Mouse (Mus musculus) heart, embryonic 15.5 days (tissue): Measurements from ENCODE around the gene Ccdc141. TPM values are rescaled to one million over a fixed set of nuclear protein-coding genes. Genes with fewer than 3 reads are reported as not detected.
A peak's percentile ranks its signal among the peaks of the same experiment; 100 is the strongest.

Experiments
- ATAC-seq: fragments of 200-750 bp; cut with Nextera tagmentation; replicated peaks from 2 replicates; pipeline ENCODE4 v1.8.0; 2017; ENCODE audit warnings: low read depth, moderate TSS enrichment; ENCODE audit not compliant: insufficient number of reproducible peaks, insufficient read depth, low FRiP score
- H3K27ac ChIP-seq: fragments of 300-500 bp; sonication (generic); 2 replicates; pipeline ENCODE4 v1.5.1; 2015; ENCODE audit warnings: mild to moderate bottlenecking, inconsistent platforms
- H3K27me3 ChIP-seq: fragments of 300-500 bp; sonication (generic); 2 replicates; pipeline ENCODE4 v1.6.1; 2015; ENCODE audit warnings: inconsistent platforms
- H3K36me3 ChIP-seq: fragments of 300-500 bp; sonication (generic); 2 replicates; pipeline ENCODE4 v1.6.1; 2015; ENCODE audit warnings: mild to moderate bottlenecking, inconsistent platforms
- H3K4me1 ChIP-seq: fragments of 300-500 bp; sonication (generic); replicated peaks from 2 replicates; pipeline ENCODE4 v1.6.1; 2015; ENCODE audit warnings: inconsistent platforms
- H3K4me2 ChIP-seq: fragments of 300-500 bp; sonication (generic); 2 replicates; pipeline ENCODE4 v1.6.1; 2015; ENCODE audit warnings: inconsistent platforms, mild to moderate bottlenecking, moderate library complexity
- H3K4me3 ChIP-seq: fragments of 300-500 bp; sonication (generic); 2 replicates; pipeline ENCODE4 v1.5.1; 2015; ENCODE audit warnings: mild to moderate bottlenecking, inconsistent platforms
- H3K9ac ChIP-seq: fragments of 300-500 bp; sonication (generic); 2 replicates; pipeline ENCODE4 v1.6.1; 2015; ENCODE audit warnings: mild to moderate bottlenecking, inconsistent platforms
- H3K9me3 ChIP-seq: fragments of 300-500 bp; sonication (generic); replicated peaks from 2 replicates; pipeline ENCODE4 v1.6.1; 2016; ENCODE audit warnings: inconsistent platforms
- WGBS: fragments of 180-500 bp; shearing (Covaris S2); methylation state at CpG from one replicate; pipeline ENCODE4 v1.1.7; 2015; ENCODE audit warnings: mixed read lengths; 5-methylcytosine and 5-hydroxymethylcytosine counted together
- polyA plus RNA-seq: library from polyadenylated mRNA; unstranded; fragments of >200 nt; fragmentation: Nextera tagmentation; extraction: Ambion mirVana; gene quantifications from 2 replicates; pipeline ENCODE4 v1.2.1, GENCODE M21; 2015

Gene Ccdc141
- polyA plus RNA-seq, 1 experiment from 2014 or later, result 175 TPM

GRCm38 (mm10) chr2:77133407-77133806 lies 37.0 kb downstream of the Ccdc141 start:
- Histone ChIP-seq H3K27me3 (no peaks in the 10 kb centered on the region), H3K36me3 (0 out of 2 replicates have a peak, but pooled peaks cover 4% of the 10 kb centered on the region), H3K9me3 (no peaks in the 10 kb centered on the region), H3K27ac (no peak overlapping the region), H3K4me1 (peaks cover 38% of the 10 kb centered on the region), H3K4me3 (no peak overlapping the region), H3K4me2 (no peak overlapping the region), H3K9ac (no peak overlapping the region)
- ATAC-seq, result no peak
- 88% methylated on average over 1 of the region's 1 CpGs for WGBS

DNA sequence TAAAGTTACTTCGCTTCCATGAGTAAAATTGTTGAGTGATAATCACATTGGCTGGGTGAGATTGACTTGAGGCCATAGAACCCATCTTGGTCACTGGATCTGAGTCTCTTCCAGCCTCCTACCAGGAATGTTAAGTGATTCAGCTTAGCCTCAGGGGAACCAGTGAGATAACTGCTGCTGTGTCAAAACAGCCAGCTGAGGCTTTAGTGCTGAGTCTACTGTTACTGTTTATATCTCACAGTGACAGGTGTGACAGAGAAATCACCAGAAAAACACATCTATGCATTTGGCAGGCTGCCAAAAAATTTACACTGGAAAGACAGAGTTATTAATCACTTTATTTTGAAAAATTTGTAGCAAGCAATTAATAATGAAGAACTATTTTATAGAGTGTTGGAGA lies 43.5 kb downstream of the Ccdc141 start:
- Histone ChIP-seq H3K27ac (peak overlapping the region; percentile 67), H3K27me3 (no peaks in the 10 kb centered on the region), H3K9ac (no peak overlapping the region), H3K4me1 (peaks cover 23% of the 10 kb centered on the region), H3K4me2 (no peak overlapping the region), H3K9me3 (no peaks in the 10 kb centered on the region), H3K4me3 (no peak overlapping the region), H3K36me3 (peaks cover 12% of the 10 kb centered on the region; the same call in 1 of the 2 replicates)
- ATAC-seq, result peak; percentile 81
- 37% methylated on average over 1 of the region's 1 CpGs for WGBS

- Histone ChIP-seq H3K4me3 (no peak overlapping the region), H3K27me3 (no peaks in the 10 kb centered on the region), H3K9ac (no peak overlapping the region), H3K36me3 (peaks cover 14% of the 10 kb centered on the region; the same call in 1 of the 2 replicates), H3K4me1 (peaks cover 13% of the 10 kb centered on the region), H3K9me3 (no peaks in the 10 kb centered on the region), H3K4me2 (no peak overlapping the region), H3K27ac (peak overlapping the region; percentile 12; the same call in 1 of the 2 replicates)
- WGBS, result 49% methylated on average over 6 of the region's 6 CpGs
- ATAC-seq, result no peak
Observed at GRCm38 (mm10) chr2:77118102-77118501, 52.3 kb downstream of the Ccdc141 start.

- Histone ChIP-seq H3K9me3 (no peaks in the 10 kb centered on the region), H3K4me2 (no peak overlapping the region), H3K9ac (no peak overlapping the region), H3K4me1 (peaks cover 20% of the 10 kb centered on the region), H3K27me3 (no peaks in the 10 kb centered on the region), H3K4me3 (no peak overlapping the region), H3K27ac (peak overlapping the region; percentile 74), H3K36me3 (no peaks in the 10 kb centered on the region; the same call in none of the 2 replicates)
- ATAC-seq, result no peak
- 26% methylated on average over 2 of the region's 2 CpGs for WGBS
Observed at GRCm38 (mm10) chr2:77114335-77114734, 56.1 kb downstream of the Ccdc141 start.

GRCm38 (mm10) chr2:77113867-77114266 lies 56.6 kb downstream of the Ccdc141 start:
- Histone ChIP-seq H3K4me1 (peaks cover 20% of the 10 kb centered on the region), H3K27me3 (no peaks in the 10 kb centered on the region), H3K4me2 (no peak overlapping the region), H3K9ac (no peak overlapping the region), H3K36me3 (no peaks in the 10 kb centered on the region; the same call in 1 of the 2 replicates), H3K4me3 (no peak overlapping the region), H3K9me3 (no peaks in the 10 kb centered on the region), H3K27ac (peak overlapping the region; percentile 74)
- WGBS, result 56% methylated on average over 8 of the region's 8 CpGs
- ATAC-seq, result peak; percentile 53; the same call in 1 of the 2 replicates

DNA sequence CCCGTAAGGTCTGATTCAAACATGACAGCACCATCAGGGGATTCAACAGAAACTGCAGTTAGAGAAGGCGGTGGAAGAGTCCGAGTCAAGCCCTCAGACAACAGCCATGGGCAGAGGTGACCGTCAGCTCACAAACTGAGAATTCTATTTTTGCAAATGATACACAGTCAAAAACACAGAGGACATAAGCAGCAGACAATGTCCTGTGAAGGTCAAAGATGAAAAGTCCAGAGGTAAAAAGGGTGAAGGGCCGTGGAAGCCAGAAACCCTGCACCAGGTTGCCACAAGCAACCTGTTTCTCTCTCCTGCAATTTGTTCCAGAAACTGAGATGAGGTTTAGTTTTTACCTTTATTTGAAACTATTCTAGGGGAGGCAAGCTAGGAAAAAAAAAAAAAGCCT lies 57.4 kb downstream of the Ccdc141 start:
- Histone ChIP-seq H3K4me1 (peaks cover 19% of the 10 kb centered on the region), H3K27me3 (no peaks in the 10 kb centered on the region), H3K9me3 (no peaks in the 10 kb centered on the region), H3K4me2 (no peak overlapping the region), H3K9ac (no peak overlapping the region), H3K4me3 (no peak overlapping the region), H3K27ac (peak overlapping the region; percentile 22), H3K36me3 (peaks cover 6% of the 10 kb centered on the region)
- 66% methylated on average over 5 of the region's 5 CpGs for WGBS
- no peak for ATAC-seq

DNA sequence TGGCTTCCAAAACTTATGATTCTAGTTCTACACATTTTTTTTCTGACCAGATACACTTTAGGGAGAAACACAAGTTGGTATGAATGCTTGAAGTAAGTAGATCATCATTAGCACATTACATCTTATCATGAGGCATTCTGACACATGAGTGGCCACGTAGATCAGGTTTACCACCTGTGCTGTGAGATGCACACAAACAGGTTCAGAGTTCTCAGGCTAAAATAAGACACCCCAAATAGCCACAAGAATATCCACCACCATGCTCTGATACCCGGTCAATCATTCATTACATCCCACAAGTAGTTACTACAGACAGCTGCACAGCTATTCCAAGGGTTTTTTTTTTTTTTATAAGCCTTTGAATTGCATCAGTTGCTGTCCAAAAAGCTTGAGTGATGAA lies 59.3 kb downstream of the Ccdc141 start:
- peaks cover 18% of the 10 kb centered on the region for H3K36me3 ChIP-seq
- H3K4me1 ChIP-seq, result peaks cover 22% of the 10 kb centered on the region
- H3K4me2 ChIP-seq, result no peak overlapping the region
- H3K9ac ChIP-seq, result no peak overlapping the region
- WGBS, result 87% methylated on average over 2 of the region's 2 CpGs
- no peaks in the 10 kb centered on the region for H3K27me3 ChIP-seq
- no peak overlapping the region for H3K27ac ChIP-seq
- no peak for ATAC-seq
- no peaks in the 10 kb centered on the region for H3K9me3 ChIP-seq
- H3K4me3 ChIP-seq, result no peak overlapping the region

GRCm38 (mm10) chr2:77110365-77110764 lies 60.1 kb downstream of the Ccdc141 start:
- Histone ChIP-seq H3K4me2 (no peak overlapping the region), H3K4me3 (no peak overlapping the region), H3K9me3 (no peaks in the 10 kb centered on the region), H3K27ac (no peak overlapping the region), H3K27me3 (no peaks in the 10 kb centered on the region), H3K36me3 (peaks cover 26% of the 10 kb centered on the region), H3K9ac (no peak overlapping the region), H3K4me1 (peaks cover 22% of the 10 kb centered on the region)
- WGBS, result 83% methylated on average over 4 of the region's 4 CpGs
- no peak for ATAC-seq

- H3K27ac ChIP-seq, result no peak overlapping the region
- no peaks in the 10 kb centered on the region for H3K9me3 ChIP-seq
- no peak; the same call in 1 of the 2 replicates for ATAC-seq
- H3K4me1 ChIP-seq, result peaks cover 22% of the 10 kb centered on the region
- H3K4me3 ChIP-seq, result no peak overlapping the region
- no peak overlapping the region for H3K9ac ChIP-seq
- 74% methylated on average over 8 of the region's 8 CpGs for WGBS
- H3K27me3 ChIP-seq, result no peaks in the 10 kb centered on the region
- H3K4me2 ChIP-seq, result no peak overlapping the region
- H3K36me3 ChIP-seq, result peaks cover 33% of the 10 kb centered on the region
Observed at GRCm38 (mm10) chr2:77109506-77110123, 60.8 kb downstream of the Ccdc141 start.

GRCm38 (mm10) chr2:77108562-77108961 lies 61.9 kb downstream of the Ccdc141 start:
- no peak overlapping the region for H3K4me3 ChIP-seq
- H3K27ac ChIP-seq, result no peak overlapping the region
- no peak overlapping the region for H3K4me2 ChIP-seq
- no peak overlapping the region for H3K9ac ChIP-seq
- peaks cover 39% of the 10 kb centered on the region for H3K36me3 ChIP-seq
- ATAC-seq, result no peak
- no peaks in the 10 kb centered on the region for H3K9me3 ChIP-seq
- H3K4me1 ChIP-seq, result peaks cover 13% of the 10 kb centered on the region
- WGBS, result 83% methylated on average over 5 of the region's 5 CpGs
- H3K27me3 ChIP-seq, result no peaks in the 10 kb centered on the region

DNA sequence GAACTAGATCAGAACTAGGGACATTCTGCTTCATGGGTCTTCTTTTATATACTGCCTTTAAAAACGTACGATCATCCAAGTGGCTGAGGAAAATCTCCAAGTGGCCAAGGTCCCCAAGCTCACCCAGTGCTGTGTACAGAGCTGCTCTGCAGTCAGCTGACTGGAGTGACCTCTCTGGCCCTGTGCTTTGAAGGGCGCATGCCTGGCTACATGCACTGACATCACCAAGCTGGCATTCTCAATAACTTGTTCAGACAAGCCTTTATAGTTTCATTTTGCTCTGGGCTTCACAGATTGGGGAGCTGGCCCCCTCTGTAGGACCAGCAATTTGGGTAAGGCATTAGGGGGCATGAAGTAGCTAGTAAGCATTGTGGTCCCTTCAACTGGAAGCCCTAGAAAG lies 64.3 kb downstream of the Ccdc141 start:
- Histone ChIP-seq H3K9ac (no peak overlapping the region), H3K4me2 (no peak overlapping the region), H3K4me3 (no peak overlapping the region), H3K36me3 (peaks cover 43% of the 10 kb centered on the region), H3K9me3 (no peaks in the 10 kb centered on the region), H3K4me1 (peaks cover 5% of the 10 kb centered on the region), H3K27ac (0 out of 2 replicates have a peak overlapping the region, but pooled peaks have one; percentile 9), H3K27me3 (no peaks in the 10 kb centered on the region)
- no peak; the same call in 1 of the 2 replicates for ATAC-seq
- 79% methylated on average over 3 of the region's 3 CpGs for WGBS
